Mouse (Mus musculus): ENCODE measurements around the gene Tubg2.

- no peak for TF ChIP-seq CTCF (conservative IDR thresholded peaks at IDR 0.05; ENCODE audit: insufficient read depth, insufficient read length, low read depth, low read length)
- no peak for TF ChIP-seq POLR2A (IDR thresholded peaks at IDR 0.05; ENCODE audit: low read depth, low read length)
Measured at GRCm38 (mm10) chr11:101128996-101129577, 26.6 kb upstream of the Tubg2 start.
